In the genomic region with DNA sequence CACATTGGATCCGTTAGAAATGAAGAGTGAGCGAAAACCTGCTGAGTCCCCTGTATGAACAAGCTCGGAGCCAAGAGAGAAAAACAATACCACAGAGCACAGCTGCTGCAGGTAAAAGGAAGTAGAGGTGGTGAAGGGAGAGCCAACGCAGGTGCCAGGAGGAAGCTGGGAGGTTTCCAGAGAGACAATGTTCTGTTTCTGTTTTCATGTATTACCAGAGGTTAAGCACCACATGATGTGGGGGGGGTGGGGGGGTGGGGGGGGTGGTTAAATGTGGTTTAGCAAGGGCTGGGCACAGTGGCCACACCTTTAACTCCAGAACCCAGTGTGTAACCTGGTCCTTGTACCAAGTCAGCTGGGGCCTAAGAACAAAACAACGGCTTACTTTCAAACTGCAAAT, we compare ENCODE assay signal across 18 mouse cellular contexts. TPM values are rescaled to one million over a fixed set of nuclear protein-coding genes. Genes with fewer than 3 reads are reported as not detected.
DNase-seq lines count a peak whose midpoint lies in the region; ATAC-seq lines count a peak whose summit lies in the region.
"Had no signal": no experiment of that assay in that cellular context is flagged by ENCODE, and none has a peak within 500 bp of the region (broad histone marks: within the 10 kb centered on the region; RNA-seq: fewer than 3 reads in every experiment).

No protein-coding gene starts in this region.

- peaks cover 9% of the 10 kb centered on the region; the same call in 1 of the 2 replicates for H3K4me1 ChIP-seq in forebrain, embryonic 14.5 days (ENCODE audit: control insufficient read depth, insufficient read depth, low read length)

- no peak for ATAC-seq in forebrain, embryonic 14.5 days
- ATAC-seq: midbrain, embryonic 16.5 days; Patski had no signal

- no peak overlapping the region for H3K27ac ChIP-seq in forebrain, embryonic 14.5 days (ENCODE audit: low read depth, low read length)
- H3K27ac ChIP-seq: embryonic facial prominence, embryonic 15.5 days; forebrain, embryonic 10.5 days; heart, embryonic 15.5 days; hindbrain, embryonic 10.5 days had no signal

- DNase-seq in spleen, postnatal 36 days (ENCODE audit: low spot score in 2 of 2): peak; percentile 16 to 18
- no peak for DNase-seq in spleen, adult 12 weeks (ENCODE audit: low spot score)
- DNase-seq in T-cell, adult 2 months (ENCODE audit: low spot score): peak; percentile 45
- DNase-seq in thymus, adult 18-20 months: peak; percentile 11 to 49
- no peak for DNase-seq in forebrain, embryonic 14.5 days (ENCODE audit: low spot score)
- DNase-seq in urinary bladder, postnatal 36 days (ENCODE audit: low spot score in 2 of 2): no peak
- DNase-seq in frontal cortex, postnatal 25 days (ENCODE audit: low spot score in 2 of 2): no peak
- DNase-seq: cerebellum, adult 9-11 months; embryo, embryonic 11 days; kidney, postnatal 4 days; right cerebral cortex, postnatal 14 days had no signal

- H3K9ac ChIP-seq in forebrain, embryonic 14.5 days (ENCODE audit: low read length): no peak overlapping the region
- H3K9ac ChIP-seq: embryonic facial prominence, embryonic 15.5 days; heart, embryonic 15.5 days had no signal

- H3K4me2 ChIP-seq in forebrain, embryonic 14.5 days (ENCODE audit: low read length): no peak overlapping the region
- H3K4me2 ChIP-seq: embryonic facial prominence, embryonic 15.5 days; heart, embryonic 15.5 days had no signal

- no peaks in the 10 kb centered on the region for H3K9me3 ChIP-seq in forebrain, embryonic 14.5 days (replicated peaks; ENCODE audit: control insufficient read depth, low read length)
- H3K9me3 ChIP-seq: embryonic facial prominence, embryonic 15.5 days; forebrain, embryonic 10.5 days; heart, embryonic 15.5 days; hindbrain, embryonic 10.5 days; megakaryocyte, embryonic 14.5 days had no signal

- no peaks in the 10 kb centered on the region for H3K27me3 ChIP-seq in forebrain, embryonic 14.5 days (replicated peaks; ENCODE audit: control insufficient read depth, insufficient read depth, low read length)
- H3K27me3 ChIP-seq: embryonic facial prominence, embryonic 15.5 days; heart, embryonic 15.5 days; megakaryocyte, embryonic 14.5 days; Patski had no signal

- H3K36me3 ChIP-seq in forebrain, embryonic 14.5 days (ENCODE audit: control insufficient read depth, insufficient read depth, low read length): no peaks in the 10 kb centered on the region
- H3K36me3 ChIP-seq: embryonic facial prominence, embryonic 15.5 days; heart, embryonic 15.5 days had no signal

- WGBS in forebrain, embryonic 14.5 days: 89% methylated on average over 5 of the region's 5 CpGs

- no peak overlapping the region for H3K4me3 ChIP-seq in forebrain, embryonic 14.5 days (ENCODE audit: low read depth, low read length)
- H3K4me3 ChIP-seq: embryonic facial prominence, embryonic 15.5 days; forebrain, embryonic 10.5 days; heart, embryonic 15.5 days; hindbrain, embryonic 10.5 days; megakaryocyte, embryonic 14.5 days had no signal

RNA-seq across cellular contexts. Expression of gene Lca5, which starts 3.3 kb away (rescaled TPM):
- 21.2 and 23.8 TPM in 2 replicates for polyA plus RNA-seq in forebrain, embryonic 14.5 days (2014; fragmentation: Nextera tagmentation; extraction: Ambion mirVana)

Comparison
In these comparisons a context has a peak if more than half of its experiments do, and no peak if none do; other contexts are left out.
1. DNase-seq: peak in spleen, postnatal 36 days (2 of 2), T-cell, adult 2 months (single experiment) and thymus, adult 18-20 months (2 of 2); none in spleen, adult 12 weeks (single experiment), forebrain, embryonic 14.5 days (single experiment), urinary bladder, postnatal 36 days (0 of 2) and frontal cortex, postnatal 25 days (0 of 2).